Mouse (Mus musculus): Measurements from ENCODE around the gene Eftud2. TPM values are rescaled to one million over a fixed set of nuclear protein-coding genes. Genes with fewer than 3 reads are reported as not detected.

Eftud2 gene
- polyA plus RNA-seq, 1 experiment from 2014 or later, result 45.5 TPM

DNA sequence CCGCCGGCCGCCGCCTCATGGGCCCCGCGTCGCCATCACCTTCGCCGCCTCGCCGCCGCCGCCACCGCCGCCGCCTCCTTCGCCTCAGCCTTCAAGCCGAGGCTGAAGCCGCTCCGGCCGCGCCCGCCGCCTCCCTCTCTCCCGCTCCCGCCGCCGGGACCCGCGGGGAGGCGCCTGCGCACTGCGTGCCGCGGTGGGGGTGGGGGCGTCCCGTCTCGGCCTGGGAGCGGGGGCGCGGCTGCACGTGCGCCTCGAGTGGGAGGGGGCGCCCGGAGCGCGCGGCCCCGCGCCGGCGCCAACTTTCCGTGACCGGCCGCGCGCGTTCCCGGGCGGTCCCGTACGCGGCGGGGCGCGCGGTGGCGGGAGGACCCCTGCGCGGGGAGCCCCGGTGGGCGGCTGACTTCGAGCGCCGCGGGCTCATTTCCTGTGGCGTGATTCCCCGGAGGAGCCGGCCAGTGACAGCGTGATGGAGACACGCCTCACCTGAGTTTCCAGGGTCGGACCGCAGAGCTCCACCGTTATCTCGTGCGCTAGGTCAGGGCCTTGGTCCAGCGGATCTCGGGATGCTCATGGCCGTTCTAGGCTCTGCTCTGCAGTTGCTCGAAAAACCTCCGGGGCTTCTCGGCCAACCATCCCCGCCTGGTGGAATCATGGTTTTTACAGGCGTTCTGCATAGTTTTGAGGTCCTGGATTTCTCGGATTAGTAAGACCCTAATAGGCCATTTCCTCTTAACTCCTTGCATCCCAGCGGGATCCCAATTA lies 61.6 kb downstream of the Eftud2 start, which contains the start of gene Gjc1:
Gene Gjc1, minus strand, starts transcription at position 680 of the 762 bp plus-strand sequence.
- Histone ChIP-seq H3K9ac (replicated peaks) (peak within 1 kb of the TSS; percentile 31), H3K27ac (ENCODE audit: low read depth) (0 out of 2 replicates have a peak within 1 kb of the TSS, but pooled peaks have one; percentile 31), H3K36me3 (replicated peaks; ENCODE audit: insufficient read depth, low read length) (no peaks in the 10 kb centered on the region)

DNA sequence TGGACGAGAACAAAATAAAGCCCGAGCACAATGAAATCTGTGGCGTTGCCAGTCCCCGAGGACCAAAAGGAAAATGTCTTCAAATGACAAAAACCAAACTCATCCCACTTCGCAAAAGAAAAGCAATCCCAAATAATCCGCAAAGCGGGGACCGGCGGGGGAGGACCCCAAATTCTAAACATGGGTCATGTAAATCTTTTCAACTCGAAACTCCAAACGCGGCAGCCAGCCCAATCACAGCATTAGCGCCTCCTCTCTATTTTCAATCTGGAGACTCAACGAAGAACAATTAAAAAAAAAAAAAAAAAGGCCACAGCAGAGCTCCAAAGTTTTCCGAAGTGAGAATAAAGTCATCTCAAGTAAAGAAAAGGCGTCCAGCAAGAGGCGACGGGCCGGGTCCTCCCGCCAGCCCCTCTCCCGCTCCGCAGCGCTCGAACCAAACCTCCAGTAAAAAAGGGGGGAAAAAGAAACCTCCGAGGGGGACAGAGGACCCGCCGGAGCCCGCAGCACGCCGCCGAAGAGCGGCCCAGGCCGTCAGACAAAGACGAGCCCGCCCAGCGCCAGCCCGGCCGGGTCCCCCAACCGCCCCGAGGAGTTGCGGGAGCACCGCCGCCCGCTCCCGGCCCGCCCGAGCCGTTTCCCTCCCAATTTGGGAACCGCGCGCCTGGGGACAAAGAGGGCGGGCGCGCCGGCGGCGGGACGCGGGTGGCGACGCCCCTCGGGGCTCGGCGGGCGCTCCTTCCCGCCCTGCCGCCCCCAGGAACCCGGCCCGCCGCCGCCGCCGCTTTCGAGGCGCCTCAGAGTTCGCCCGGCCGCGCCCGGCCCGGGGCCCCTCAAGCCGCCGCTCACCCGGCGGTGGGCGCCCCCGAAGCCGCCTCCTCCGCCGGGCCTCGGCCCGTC lies 62.4 kb downstream of the Eftud2 start:
- peak overlapping the region; percentile 70 for H3K4me2 ChIP-seq (ENCODE audit: low read depth, low read length)
- DNase-seq (peak; percentile 24), ATAC-seq (no peak)
- 0 out of 2 replicates have a peak overlapping the region, but pooled peaks have one; percentile 31 for H3K27ac ChIP-seq (ENCODE audit: low read depth)
- peak overlapping the region; percentile 49 for H3K4me3 ChIP-seq (ENCODE audit: low read depth, low read length)
- H3K27me3 ChIP-seq (ENCODE audit: insufficient read depth, low read length), result peaks cover 61% of the 10 kb centered on the region
- no peaks in the 10 kb centered on the region for H3K9me3 ChIP-seq (ENCODE audit: low read length)
- H3K4me1 ChIP-seq (ENCODE audit: insufficient read depth), result peaks cover 7% of the 10 kb centered on the region
- H3K9ac ChIP-seq (replicated peaks), result peak overlapping the region; percentile 31
- no peaks in the 10 kb centered on the region for H3K36me3 ChIP-seq (replicated peaks; ENCODE audit: insufficient read depth, low read length)
- TF ChIP-seq CTCF (IDR thresholded peaks at IDR 0.05; ENCODE audit: low read depth) (no peak), EP300 (IDR thresholded peaks at IDR 0.05; ENCODE audit: low read depth) (no peak)
- WGBS (ENCODE audit: insufficient replicate concordance), result under 1% methylated on average over 40 of the region's 92 CpGs

More for the DNA sequence above, 61.6 kb downstream of the Eftud2 start, which contains the start of gene Gjc1:
- 1% methylated on average over 61 of the region's 97 CpGs for WGBS (ENCODE audit: insufficient replicate concordance)
- Histone ChIP-seq H3K9me3 (ENCODE audit: low read length) (no peaks in the 10 kb centered on the region), H3K4me3 (ENCODE audit: low read depth, low read length) (peak within 1 kb of the TSS; percentile 49), H3K4me2 (ENCODE audit: low read depth, low read length) (peak within 1 kb of the TSS; percentile 70), H3K27me3 (ENCODE audit: insufficient read depth, low read length) (peaks cover 61% of the 10 kb centered on the region), H3K4me1 (ENCODE audit: insufficient read depth) (peaks cover 7% of the 10 kb centered on the region)
- TF ChIP-seq CTCF (IDR thresholded peaks at IDR 0.05; ENCODE audit: low read depth) (no peak), EP300 (IDR thresholded peaks at IDR 0.05; ENCODE audit: low read depth) (no peak)
- peak; percentile 23; the same call in 1 of the 2 replicates for ATAC-seq
- peak; percentile 36 for DNase-seq

DNA sequence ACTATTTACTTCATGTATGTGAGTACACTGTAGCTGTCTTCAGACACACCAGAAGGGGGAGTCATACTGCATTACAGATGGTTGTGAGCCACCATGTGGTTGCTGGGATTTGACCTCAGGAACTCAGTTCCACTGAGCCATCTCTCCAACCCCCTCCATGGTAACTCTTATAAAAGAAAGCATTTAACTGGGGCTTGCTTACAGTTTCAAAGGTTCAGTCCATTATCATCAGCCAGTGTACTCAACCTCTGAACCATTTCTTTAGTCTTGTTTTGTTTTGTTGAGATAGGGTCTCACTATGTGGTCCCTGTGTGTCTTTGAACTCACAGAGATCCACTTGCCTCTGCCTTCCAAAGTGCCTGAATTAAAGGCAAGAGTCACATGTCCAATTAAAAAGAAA lies 65.9 kb downstream of the Eftud2 start:
- DNase-seq (no peak), ATAC-seq (no peak)
- H3K36me3 ChIP-seq (replicated peaks; ENCODE audit: insufficient read depth, low read length), result no peaks in the 10 kb centered on the region
- no peaks in the 10 kb centered on the region for H3K9me3 ChIP-seq (ENCODE audit: low read length)
- no peak overlapping the region for H3K9ac ChIP-seq (replicated peaks)
- no peak overlapping the region for H3K4me3 ChIP-seq (ENCODE audit: low read depth, low read length)
- peaks cover 7% of the 10 kb centered on the region for H3K4me1 ChIP-seq (ENCODE audit: insufficient read depth)
- H3K27me3 ChIP-seq (ENCODE audit: insufficient read depth, low read length), result peaks cover 39% of the 10 kb centered on the region
- TF ChIP-seq CTCF (IDR thresholded peaks at IDR 0.05; ENCODE audit: low read depth) (no peak), EP300 (IDR thresholded peaks at IDR 0.05; ENCODE audit: low read depth) (no peak)
- H3K4me2 ChIP-seq (ENCODE audit: low read depth, low read length), result no peak overlapping the region
- no peak overlapping the region for H3K27ac ChIP-seq (ENCODE audit: low read depth)

DNA sequence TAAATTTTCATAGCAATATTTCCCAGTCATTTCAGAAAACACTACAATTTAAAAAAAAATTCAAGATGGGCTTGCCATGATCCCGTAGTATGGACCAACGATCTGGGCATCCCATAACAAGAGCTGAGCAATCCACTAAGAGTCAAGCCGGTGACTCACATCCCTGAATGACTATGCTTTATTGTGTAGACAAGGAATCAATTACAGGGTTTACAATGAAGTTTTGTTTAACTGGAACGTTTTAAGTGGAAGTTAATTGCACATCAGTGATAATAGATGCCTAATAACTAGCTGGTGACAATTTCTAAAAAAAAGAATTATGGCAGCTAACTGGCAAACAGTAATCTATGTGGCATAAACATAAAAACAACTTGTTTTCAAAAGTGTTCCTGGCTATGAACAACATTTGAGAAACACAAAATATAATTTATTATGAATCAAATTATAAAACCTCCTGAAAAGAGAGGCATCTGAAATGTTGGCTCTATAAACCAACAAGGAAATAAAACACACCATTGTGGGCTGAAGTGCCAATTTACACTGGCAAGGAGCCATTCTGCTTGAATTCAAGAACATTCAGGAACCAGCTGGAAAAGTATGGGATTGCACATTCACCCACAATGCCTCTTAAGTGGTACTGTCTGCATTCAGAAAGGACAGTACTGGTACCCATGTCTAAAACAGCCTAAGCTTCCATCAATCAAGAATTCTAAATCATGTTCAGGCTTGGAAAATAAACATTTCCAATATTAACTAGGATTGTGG lies 69.9 kb downstream of the Eftud2 start:
- no peak overlapping the region for H3K4me2 ChIP-seq (ENCODE audit: low read depth, low read length)
- ATAC-seq (no peak), DNase-seq (no peak)
- no peak overlapping the region for H3K9ac ChIP-seq (replicated peaks)
- H3K27ac ChIP-seq (ENCODE audit: low read depth), result no peak overlapping the region
- no peaks in the 10 kb centered on the region for H3K9me3 ChIP-seq (ENCODE audit: low read length)
- H3K4me1 ChIP-seq (ENCODE audit: insufficient read depth), result no peaks in the 10 kb centered on the region
- no peaks in the 10 kb centered on the region for H3K36me3 ChIP-seq (replicated peaks; ENCODE audit: insufficient read depth, low read length)
- H3K27me3 ChIP-seq (ENCODE audit: insufficient read depth, low read length), result peaks cover 3% of the 10 kb centered on the region; the same call in 1 of the 2 replicates
- WGBS (ENCODE audit: insufficient replicate concordance), result 57% methylated on average over 4 of the region's 4 CpGs
- no peak for TF ChIP-seq CTCF (IDR thresholded peaks at IDR 0.05; ENCODE audit: low read depth)
- TF ChIP-seq EP300 (IDR thresholded peaks at IDR 0.05; ENCODE audit: low read depth), result no peak
- H3K4me3 ChIP-seq (ENCODE audit: low read depth, low read length), result no peak overlapping the region

DNA sequence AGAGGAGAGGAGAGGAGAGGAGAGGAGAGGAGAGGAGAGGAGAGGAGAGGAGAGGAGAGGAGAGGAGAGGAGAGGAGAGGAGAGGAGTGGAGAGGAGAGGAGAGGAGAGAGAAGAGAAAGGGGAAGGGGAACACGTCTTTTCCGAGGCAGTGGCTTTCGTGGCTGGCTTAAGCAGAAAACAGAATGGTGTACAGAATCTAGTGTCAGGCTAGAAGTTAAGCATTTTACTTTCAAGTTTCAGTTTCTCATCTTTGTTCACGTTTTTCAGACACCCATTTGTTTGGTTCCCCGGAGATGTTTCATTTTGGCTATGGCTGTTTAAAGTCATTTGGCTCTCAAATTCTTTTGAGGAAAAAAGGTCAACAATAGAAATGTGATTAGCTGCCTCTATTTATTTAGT lies 72.5 kb downstream of the Eftud2 start:
- Histone ChIP-seq H3K36me3 (replicated peaks; ENCODE audit: insufficient read depth, low read length) (no peaks in the 10 kb centered on the region), H3K4me1 (ENCODE audit: insufficient read depth) (no peaks in the 10 kb centered on the region), H3K9ac (replicated peaks) (no peak overlapping the region), H3K4me3 (ENCODE audit: low read depth, low read length) (no peak overlapping the region), H3K27ac (ENCODE audit: low read depth) (no peak overlapping the region), H3K9me3 (ENCODE audit: low read length) (no peaks in the 10 kb centered on the region), H3K4me2 (ENCODE audit: low read depth, low read length) (no peak overlapping the region), H3K27me3 (ENCODE audit: insufficient read depth, low read length) (no peaks in the 10 kb centered on the region)
- 42% methylated on average over 5 of the region's 5 CpGs for WGBS (ENCODE audit: insufficient replicate concordance)
- TF ChIP-seq CTCF (IDR thresholded peaks at IDR 0.05; ENCODE audit: low read depth) (no peak), EP300 (IDR thresholded peaks at IDR 0.05; ENCODE audit: low read depth) (no peak)
- DNase-seq (no peak), ATAC-seq (no peak)
